Mouse (Mus musculus) stomach, postnatal 0 days (tissue): ENCODE data around the gene Esd. TPM values are rescaled to one million over a fixed set of nuclear protein-coding genes. Genes with fewer than 3 reads are reported as not detected.
A peak's percentile ranks its signal among the peaks of the same experiment; 100 is the strongest.

ENCODE experiments used
- ATAC-seq: fragments of 200-750 bp; cut with Nextera tagmentation; 2 replicates; pipeline ENCODE4 v1.8.0; 2017; ENCODE audit not compliant: low FRiP score, low TSS enrichment
- DNase-seq: peaks from one replicate; pipeline ENCODE4 v3.0.0-alpha.2; 2016; ENCODE audit warnings: low spot score
- H3K27ac ChIP-seq: fragments of 300-500 bp; sonication (generic); replicated peaks from 2 replicates; pipeline ENCODE4 v1.5.1; 2014; ENCODE audit warnings: mild to moderate bottlenecking, control low read depth
- H3K27me3 ChIP-seq: fragments of 300-500 bp; sonication (generic); 2 replicates; pipeline ENCODE4 v1.6.1; 2014; ENCODE audit warnings: low read length; ENCODE audit not compliant: control insufficient read depth, insufficient read depth
- H3K36me3 ChIP-seq: fragments of 300-500 bp; sonication (generic); 2 replicates; pipeline ENCODE4 v1.6.1; 2014; ENCODE audit warnings: low read length, mixed read lengths; ENCODE audit not compliant: control insufficient read depth, insufficient read depth
- H3K4me1 ChIP-seq: fragments of 300-500 bp; sonication (generic); replicated peaks from 2 replicates; pipeline ENCODE4 v1.6.1; 2014; ENCODE audit warnings: antibody characterized with exemption; ENCODE audit not compliant: control insufficient read depth, insufficient read depth
- H3K4me2 ChIP-seq: fragments of 300-500 bp; sonication (generic); replicated peaks from 2 replicates; pipeline ENCODE4 v1.6.1; 2014; ENCODE audit warnings: low read depth, mild to moderate bottlenecking, control low read depth, moderate library complexity
- H3K4me3 ChIP-seq: fragments of 300-500 bp; sonication (generic); 2 replicates; pipeline ENCODE4 v1.5.1; 2014; ENCODE audit warnings: low read depth, low read length, control low read depth
- H3K9ac ChIP-seq: fragments of 300-500 bp; sonication (generic); 2 replicates; pipeline ENCODE4 v1.6.1; 2014; ENCODE audit warnings: mild to moderate bottlenecking, low read length, control low read depth, mixed read lengths
- H3K9me3 ChIP-seq: fragments of 300-500 bp; sonication (generic); 2 replicates; pipeline ENCODE4 v1.6.1; 2016; ENCODE audit warnings: low read length; ENCODE audit not compliant: control insufficient read depth
- CTCF ChIP-seq: IDR thresholded peaks from 2 replicates; pipeline ENCODE4 v1.5.1; 2016; ENCODE audit warnings: antibody characterized with exemption, low read depth, mild to moderate bottlenecking, moderate library complexity
- EP300 ChIP-seq: optimal IDR thresholded peaks from 2 replicates; pipeline ENCODE3; 2016; ENCODE audit warnings: antibody characterized with exemption
- WGBS: fragments of 180-500 bp; shearing (Covaris S2); extraction: QIAGEN DNeasy Blood & Tissue Kit; methylation state at CpG from one replicate; pipeline ENCODE4 v1.1.7; 2014; 5-methylcytosine and 5-hydroxymethylcytosine counted together
- polyA plus RNA-seq: library from polyadenylated mRNA; unstranded; fragments of >200 nt; fragmentation: Nextera tagmentation; extraction: Ambion mirVana; gene quantifications from 2 replicates; pipeline ENCODE4 v1.2.1, GENCODE M21; 2015

The Esd gene
- 364 and 367 TPM in 2 replicates for polyA plus RNA-seq

DNA sequence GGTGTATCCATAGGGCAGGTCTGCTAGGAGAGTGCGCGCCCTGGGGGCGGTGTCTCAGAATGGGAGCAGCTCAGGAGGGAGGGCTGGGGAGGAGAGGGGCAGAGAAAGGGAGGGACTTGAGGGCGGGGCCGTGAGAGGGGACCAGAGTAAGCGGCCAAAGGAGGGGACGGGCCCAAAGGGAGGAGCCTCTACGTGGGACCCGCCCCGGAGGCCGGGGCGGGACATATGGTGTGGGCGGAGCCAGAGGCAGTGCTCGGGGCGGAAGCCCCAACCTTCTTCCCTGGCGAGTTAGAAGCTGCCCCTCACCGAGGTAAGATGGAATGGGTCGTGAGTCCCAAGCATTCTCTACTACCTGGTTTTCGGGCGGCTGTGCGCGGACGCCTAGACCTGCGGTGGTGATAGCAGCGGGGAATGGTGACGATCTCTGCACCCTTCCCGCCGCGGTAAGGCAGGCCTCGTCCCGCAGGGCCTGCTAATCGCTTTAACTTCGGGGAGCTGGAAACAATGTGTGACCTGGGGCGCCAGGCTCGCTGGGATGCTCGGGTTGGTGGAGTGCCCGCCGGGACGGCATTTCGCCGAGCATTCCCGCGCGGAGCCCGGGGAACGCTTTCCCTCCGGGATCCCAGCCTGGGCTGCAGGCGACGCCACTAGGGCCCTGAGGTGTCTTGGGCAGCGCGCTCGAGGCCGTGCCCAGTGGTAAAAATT lies at the start of gene Esd:
TSS of gene Esd (plus strand) at position 219 of the 705 bp plus-strand sequence.
- under 1% methylated on average over 49 of the region's 53 CpGs for WGBS
- no peak for TF ChIP-seq EP300
- peak; percentile 57 for TF ChIP-seq CTCF
- Histone ChIP-seq H3K9ac (peak within 1 kb of the TSS; percentile 89), H3K27me3 (no peaks in the 10 kb centered on the region), H3K9me3 (no peaks in the 10 kb centered on the region), H3K4me3 (peak within 1 kb of the TSS; percentile 88), H3K36me3 (peaks cover 4% of the 10 kb centered on the region; the same call in 1 of the 2 replicates), H3K27ac (peak within 1 kb of the TSS; percentile 93), H3K4me2 (peak within 1 kb of the TSS; percentile 65), H3K4me1 (no peaks in the 10 kb centered on the region)
- ATAC-seq: peak; percentile 98
- peak; percentile 97 for DNase-seq

DNA sequence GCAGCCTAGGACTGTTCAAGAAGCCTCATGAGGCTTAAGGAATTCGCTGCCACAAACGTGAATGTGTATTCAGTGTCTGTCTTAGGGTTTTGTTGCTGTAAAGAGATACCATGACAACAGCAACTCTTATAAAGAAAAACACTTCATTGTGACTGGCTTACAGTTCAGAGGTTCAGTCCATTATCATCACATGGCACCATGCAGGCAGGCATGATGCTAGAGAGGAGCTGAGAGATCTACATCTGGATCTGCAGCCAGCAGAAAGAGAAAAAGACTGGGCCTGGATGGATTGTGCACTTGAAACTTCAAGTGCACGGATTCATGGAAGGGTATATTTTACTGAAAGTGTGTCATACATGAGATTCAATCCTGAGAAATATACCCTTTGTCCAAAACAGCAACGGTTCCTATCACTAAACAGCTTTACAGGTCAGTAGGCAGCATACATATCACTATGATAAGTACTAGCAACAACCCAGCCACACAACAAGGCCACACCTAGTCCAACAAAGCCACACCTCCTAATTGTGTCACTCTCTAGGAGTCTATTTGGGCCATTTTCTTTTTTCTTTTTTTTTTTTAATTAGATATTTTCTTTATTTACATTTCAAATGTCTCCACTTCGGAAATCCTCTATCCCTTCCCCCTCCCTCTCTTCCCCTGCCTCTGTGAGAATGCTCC lies 47.7 kb upstream of the Esd start:
- WGBS: 66% methylated on average over 5 of the region's 5 CpGs
- TF ChIP-seq CTCF (no peak), EP300 (no peak)
- no peak overlapping the region for H3K9ac ChIP-seq

DNA sequence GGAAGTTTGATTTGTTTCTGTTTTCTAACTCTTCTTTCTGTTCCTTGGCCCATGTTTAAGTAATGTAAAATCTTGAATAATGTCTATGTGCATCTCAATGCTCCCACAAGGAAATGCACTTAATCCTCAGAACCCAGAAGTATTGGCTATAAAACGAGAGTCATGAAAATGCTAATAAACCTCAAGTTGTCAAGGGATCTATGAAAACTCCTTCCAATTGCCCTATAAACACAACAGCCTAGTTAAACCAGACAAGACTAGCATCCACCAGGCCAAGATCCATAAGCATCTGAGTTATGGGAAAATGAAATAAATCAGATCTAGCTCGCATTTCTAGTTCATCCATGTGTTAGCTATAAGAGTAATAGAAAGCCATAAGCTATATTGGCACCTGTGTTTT lies 40.1 kb upstream of the Esd start:
- DNase-seq (no peak), ATAC-seq (no peak)
- Histone ChIP-seq H3K4me2 (no peak overlapping the region), H3K9ac (no peak overlapping the region), H3K9me3 (no peaks in the 10 kb centered on the region), H3K27me3 (no peaks in the 10 kb centered on the region), H3K36me3 (no peaks in the 10 kb centered on the region), H3K27ac (no peak overlapping the region), H3K4me1 (no peaks in the 10 kb centered on the region), H3K4me3 (no peak overlapping the region)
- WGBS: 88% methylated on average over 2 of the region's 2 CpGs
- TF ChIP-seq CTCF: no peak
- no peak for TF ChIP-seq EP300

More for the DNA sequence above, 47.7 kb upstream of the Esd start:
- Histone ChIP-seq H3K27me3 (no peaks in the 10 kb centered on the region), H3K27ac (no peak overlapping the region), H3K4me1 (no peaks in the 10 kb centered on the region), H3K4me3 (no peak overlapping the region), H3K4me2 (no peak overlapping the region), H3K9me3 (no peaks in the 10 kb centered on the region), H3K36me3 (no peaks in the 10 kb centered on the region)
- ATAC-seq (no peak), DNase-seq (no peak)

DNA sequence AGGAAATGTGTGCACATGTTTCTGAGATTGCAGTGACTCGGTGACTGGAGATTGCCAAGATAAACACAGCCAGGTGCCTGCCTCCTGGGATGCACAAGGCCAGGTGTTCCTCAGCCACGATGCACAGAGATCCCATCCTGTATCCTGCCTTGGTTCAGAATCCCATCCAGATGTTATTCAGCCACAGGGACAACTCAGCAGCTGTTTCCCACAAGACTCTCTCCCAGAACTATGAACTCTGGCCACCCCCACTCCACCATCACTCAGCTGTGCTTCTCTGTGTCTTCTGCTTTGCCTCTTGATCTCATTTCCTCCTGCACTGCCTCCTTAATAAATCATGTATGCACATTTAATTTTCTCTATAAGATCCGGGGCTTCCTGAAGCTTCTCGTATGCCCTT lies 35.3 kb upstream of the Esd start:
- Histone ChIP-seq H3K4me2 (no peak overlapping the region), H3K4me3 (no peak overlapping the region), H3K27me3 (no peaks in the 10 kb centered on the region), H3K9me3 (no peaks in the 10 kb centered on the region), H3K9ac (no peak overlapping the region), H3K4me1 (no peaks in the 10 kb centered on the region), H3K36me3 (no peaks in the 10 kb centered on the region), H3K27ac (no peak overlapping the region)
- DNase-seq: no peak
- 36% methylated on average over 4 of the region's 4 CpGs for WGBS
- no peak for TF ChIP-seq EP300
- TF ChIP-seq CTCF: no peak
- no peak for ATAC-seq

DNA sequence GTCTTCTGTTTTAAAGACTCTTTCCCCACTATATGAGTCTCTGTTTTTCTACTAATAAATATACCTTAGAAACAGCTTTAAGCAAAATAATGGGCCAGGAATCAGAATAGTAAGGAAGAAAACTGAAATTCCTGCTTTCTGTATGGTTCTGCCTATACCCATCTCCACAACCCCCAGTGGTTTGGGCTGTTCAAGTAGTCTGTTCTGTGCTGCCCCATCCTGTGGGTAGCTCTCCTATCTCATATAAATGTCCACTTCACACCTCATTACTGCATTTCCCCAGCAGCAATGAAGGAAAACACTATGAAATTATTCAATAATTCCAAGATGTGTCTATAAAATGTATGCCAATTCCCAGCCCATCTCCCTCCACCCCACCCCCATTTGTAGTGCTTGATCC lies 34.7 kb upstream of the Esd start:
- H3K4me1 ChIP-seq: no peaks in the 10 kb centered on the region
- H3K36me3 ChIP-seq: no peaks in the 10 kb centered on the region
- H3K4me3 ChIP-seq: no peak overlapping the region
- H3K9ac ChIP-seq: no peak overlapping the region
- H3K27me3 ChIP-seq: no peaks in the 10 kb centered on the region
- TF ChIP-seq CTCF (no peak), EP300 (no peak)
- no peaks in the 10 kb centered on the region for H3K9me3 ChIP-seq
- ATAC-seq (no peak), DNase-seq (no peak)
- H3K4me2 ChIP-seq: no peak overlapping the region
- no peak overlapping the region for H3K27ac ChIP-seq

DNA sequence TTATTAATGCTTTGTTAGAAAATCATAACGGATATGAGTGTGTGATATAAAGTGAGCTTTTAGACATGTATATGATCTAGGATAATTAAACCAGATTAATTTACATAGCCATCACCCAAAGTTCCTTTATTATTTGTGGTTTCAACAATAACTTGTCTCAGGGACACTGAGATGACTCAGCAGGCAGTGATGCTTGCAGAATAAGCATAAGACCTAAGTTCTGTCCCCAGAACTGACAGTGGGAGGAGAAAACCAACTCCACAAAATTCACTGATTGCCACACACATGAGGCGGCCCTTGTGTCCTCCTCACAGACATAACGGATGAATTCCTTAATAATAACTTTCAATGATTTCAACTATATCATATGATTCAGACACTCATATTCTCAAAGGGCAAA lies 32.9 kb upstream of the Esd start:
- H3K9me3 ChIP-seq: no peaks in the 10 kb centered on the region
- ATAC-seq: no peak
- no peak overlapping the region for H3K27ac ChIP-seq
- no peak overlapping the region for H3K4me3 ChIP-seq
- H3K9ac ChIP-seq: no peak overlapping the region
- no peaks in the 10 kb centered on the region for H3K36me3 ChIP-seq
- DNase-seq: no peak
- TF ChIP-seq CTCF (no peak), EP300 (no peak)
- no peaks in the 10 kb centered on the region for H3K27me3 ChIP-seq
- H3K4me2 ChIP-seq: no peak overlapping the region
- WGBS: 78% methylated on average over 3 of the region's 3 CpGs
- H3K4me1 ChIP-seq: no peaks in the 10 kb centered on the region
